Mouse (Mus musculus) stomach, embryonic 14.5 days (tissue): ENCODE data around the gene Ptprn2. TPM values are rescaled to one million over a fixed set of nuclear protein-coding genes. Genes with fewer than 3 reads are reported as not detected.

Source experiments
- ATAC-seq: fragments of 200-750 bp; cut with Nextera tagmentation; 2 replicates; pipeline ENCODE4 v1.8.0; 2017; ENCODE audit warnings: low read depth, moderate TSS enrichment; ENCODE audit not compliant: insufficient number of reproducible peaks, insufficient read depth, low FRiP score
- H3K27ac ChIP-seq: fragments of 300-500 bp; sonication (generic); 2 replicates; pipeline ENCODE4 v1.5.1; 2014; ENCODE audit warnings: mild to moderate bottlenecking, low read length, moderate library complexity, mixed read lengths
- H3K27me3 ChIP-seq: fragments of 300-500 bp; sonication (generic); 2 replicates; pipeline ENCODE4 v1.6.1; 2014; ENCODE audit warnings: low read length, control low read depth, mixed read lengths; ENCODE audit not compliant: control insufficient read depth, insufficient read depth
- H3K36me3 ChIP-seq: fragments of 300-500 bp; sonication (generic); 2 replicates; pipeline ENCODE4 v1.6.1; 2014; ENCODE audit warnings: mild to moderate bottlenecking, control low read depth, low read length, moderate library complexity, mixed read lengths; ENCODE audit not compliant: control insufficient read depth, insufficient read depth
- H3K4me1 ChIP-seq: fragments of 300-500 bp; sonication (generic); 2 replicates; pipeline ENCODE4 v1.6.1; 2014; ENCODE audit warnings: low read length, control low read depth, mixed read lengths; ENCODE audit not compliant: control insufficient read depth, insufficient read depth
- H3K4me2 ChIP-seq: fragments of 300-500 bp; sonication (generic); replicated peaks from 2 replicates; pipeline ENCODE4 v1.6.1; 2014; ENCODE audit warnings: low read depth, low read length, control low read depth
- H3K4me3 ChIP-seq: fragments of 300-500 bp; sonication (generic); 2 replicates; pipeline ENCODE4 v1.5.1; 2014; ENCODE audit warnings: low read depth, low read length, control low read depth
- H3K9ac ChIP-seq: fragments of 300-500 bp; sonication (generic); replicated peaks from 2 replicates; pipeline ENCODE4 v1.6.1; 2014; ENCODE audit warnings: low read depth, mild to moderate bottlenecking, control low read depth, low read length, moderate library complexity, mixed read lengths
- H3K9me3 ChIP-seq: fragments of 300-500 bp; sonication (generic); 2 replicates; pipeline ENCODE4 v1.6.1; 2016; ENCODE audit warnings: low read depth, low read length, control low read depth; ENCODE audit not compliant: control insufficient read depth
- WGBS: fragments of 180-500 bp; shearing (Covaris S2); extraction: QIAGEN DNeasy Blood & Tissue Kit; methylation state at CpG from one replicate; pipeline ENCODE4 v1.1.7; 2014; 5-methylcytosine and 5-hydroxymethylcytosine counted together
- polyA plus RNA-seq: library from polyadenylated mRNA; unstranded; fragments of >200 nt; fragmentation: Nextera tagmentation; extraction: Ambion mirVana; gene quantifications from 2 replicates; pipeline ENCODE4 v1.2.1, GENCODE M21; 2014

Gene Ptprn2
- polyA plus RNA-seq: 2.2 and 3.3 TPM in 2 replicates

GRCm38 (mm10) chr12:116485591-116486403, at the start of gene Ptprn2:
Ptprn2 (plus strand) TSS chr12:116485720.
- Histone ChIP-seq H3K27me3 (no peaks in the 10 kb centered on the region; the same call in 1 of the 2 replicates), H3K9ac (no peak within 1 kb of the TSS), H3K27ac (no peak within 1 kb of the TSS), H3K4me3 (peak within 1 kb of the TSS; percentile 49), H3K4me2 (peak within 1 kb of the TSS; percentile 96), H3K36me3 (no peaks in the 10 kb centered on the region), H3K9me3 (no peaks in the 10 kb centered on the region), H3K4me1 (peaks cover 6% of the 10 kb centered on the region; the same call in 1 of the 2 replicates)
- under 1% methylated on average over 74 of the region's 86 CpGs for WGBS
- peak; percentile 85 for ATAC-seq

- no peak overlapping the region for H3K9ac ChIP-seq
- WGBS: 87% methylated on average over 3 of the region's 3 CpGs
- peaks cover 57% of the 10 kb centered on the region for H3K36me3 ChIP-seq
Measured at GRCm38 (mm10) chr12:116436125-116436524, 49.4 kb upstream of the Ptprn2 start.

GRCm38 (mm10) chr12:116438591-116438990, 46.9 kb upstream of the Ptprn2 start:
- no peaks in the 10 kb centered on the region for H3K27me3 ChIP-seq
- no peaks in the 10 kb centered on the region for H3K4me1 ChIP-seq
- H3K27ac ChIP-seq: no peak overlapping the region
- ATAC-seq: no peak
- H3K36me3 ChIP-seq: peaks cover 60% of the 10 kb centered on the region
- H3K4me2 ChIP-seq: no peak overlapping the region
- H3K9me3 ChIP-seq: no peaks in the 10 kb centered on the region
- H3K9ac ChIP-seq: no peak overlapping the region
- H3K4me3 ChIP-seq: no peak overlapping the region
- WGBS: 86% methylated on average over 5 of the region's 5 CpGs

More at GRCm38 (mm10) chr12:116436125-116436524, 49.4 kb upstream of the Ptprn2 start:
- Histone ChIP-seq H3K27me3 (no peaks in the 10 kb centered on the region), H3K4me1 (no peaks in the 10 kb centered on the region), H3K9me3 (no peaks in the 10 kb centered on the region), H3K4me2 (no peak overlapping the region), H3K27ac (no peak overlapping the region), H3K4me3 (no peak overlapping the region)
- no peak for ATAC-seq

- peaks cover 74% of the 10 kb centered on the region for H3K36me3 ChIP-seq
- H3K9ac ChIP-seq: no peak overlapping the region
- WGBS: 85% methylated on average over 3 of the region's 3 CpGs
- no peaks in the 10 kb centered on the region for H3K9me3 ChIP-seq
- no peak overlapping the region for H3K4me2 ChIP-seq
- H3K27me3 ChIP-seq: no peaks in the 10 kb centered on the region
- no peaks in the 10 kb centered on the region for H3K4me1 ChIP-seq
- no peak for ATAC-seq
- no peak overlapping the region for H3K27ac ChIP-seq
- no peak overlapping the region for H3K4me3 ChIP-seq
Measured at GRCm38 (mm10) chr12:116442184-116442583, 43.3 kb upstream of the Ptprn2 start.

GRCm38 (mm10) chr12:116449536-116449935, 36.0 kb upstream of the Ptprn2 start:
- Histone ChIP-seq H3K4me3 (no peak overlapping the region), H3K36me3 (peaks cover 46% of the 10 kb centered on the region)
- WGBS: 91% methylated on average over 2 of the region's 2 CpGs

GRCm38 (mm10) chr12:116460379-116461065, 25.0 kb upstream of the Ptprn2 start:
- no peak for ATAC-seq
- H3K4me1 ChIP-seq: no peaks in the 10 kb centered on the region
- no peaks in the 10 kb centered on the region for H3K27me3 ChIP-seq
- no peak overlapping the region for H3K27ac ChIP-seq
- H3K4me3 ChIP-seq: no peak overlapping the region
- WGBS: 96% methylated on average over 6 of the region's 6 CpGs
- peaks cover 20% of the 10 kb centered on the region for H3K36me3 ChIP-seq
- H3K9me3 ChIP-seq: no peaks in the 10 kb centered on the region
- no peak overlapping the region for H3K4me2 ChIP-seq
- no peak overlapping the region for H3K9ac ChIP-seq

More at GRCm38 (mm10) chr12:116449536-116449935, 36.0 kb upstream of the Ptprn2 start:
- Histone ChIP-seq H3K4me2 (no peak overlapping the region), H3K27me3 (no peaks in the 10 kb centered on the region), H3K9me3 (no peaks in the 10 kb centered on the region), H3K4me1 (no peaks in the 10 kb centered on the region), H3K27ac (no peak overlapping the region), H3K9ac (no peak overlapping the region)
- ATAC-seq: no peak

GRCm38 (mm10) chr12:116467030-116467429, 18.5 kb upstream of the Ptprn2 start:
- no peak overlapping the region for H3K27ac ChIP-seq
- peak; percentile 42; the same call in 1 of the 2 replicates for ATAC-seq
- H3K4me2 ChIP-seq: no peak overlapping the region
- H3K4me3 ChIP-seq: no peak overlapping the region
- 84% methylated on average over 5 of the region's 5 CpGs for WGBS
- peaks cover 3% of the 10 kb centered on the region; the same call in 1 of the 2 replicates for H3K36me3 ChIP-seq
- H3K9me3 ChIP-seq: no peaks in the 10 kb centered on the region
- no peaks in the 10 kb centered on the region for H3K27me3 ChIP-seq
- no peak overlapping the region for H3K9ac ChIP-seq
- H3K4me1 ChIP-seq: no peaks in the 10 kb centered on the region

DNA sequence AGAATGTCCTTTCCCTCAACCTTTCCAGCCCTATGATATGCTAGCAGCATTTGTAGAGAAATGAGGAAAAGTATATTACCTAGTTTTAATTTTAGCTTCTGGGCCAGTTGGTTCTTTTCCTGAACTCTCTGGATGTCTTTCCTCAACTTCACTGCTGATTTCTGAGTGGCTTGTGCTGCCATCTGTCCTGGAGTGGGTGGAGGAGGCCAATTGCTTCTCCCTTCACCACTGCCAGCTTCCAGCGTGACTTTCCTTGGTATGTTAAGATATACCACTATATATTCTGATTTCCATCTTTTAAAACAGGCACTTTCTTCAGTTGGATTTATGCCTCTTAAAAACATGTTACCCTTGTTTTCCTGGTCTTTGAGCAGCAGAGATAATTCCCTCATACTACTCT, 17.2 kb upstream of the Ptprn2 start:
- H3K9ac ChIP-seq: no peak overlapping the region
- ATAC-seq: no peak
- no peak overlapping the region for H3K4me3 ChIP-seq
- H3K27ac ChIP-seq: no peak overlapping the region
- no peak overlapping the region for H3K4me2 ChIP-seq
- WGBS: 90% methylated on average over 1 of the region's 1 CpGs
- H3K36me3 ChIP-seq: no peaks in the 10 kb centered on the region; the same call in 1 of the 2 replicates
- no peaks in the 10 kb centered on the region for H3K27me3 ChIP-seq
- H3K9me3 ChIP-seq: no peaks in the 10 kb centered on the region
- no peaks in the 10 kb centered on the region for H3K4me1 ChIP-seq
